In genomic region chr10:128490232-128490631, GRCm38 (mm10) we compare ENCODE assay signal across 8 mouse cellular contexts. TPM values are rescaled to one million over a fixed set of nuclear protein-coding genes. Genes with fewer than 3 reads are reported as not detected.
DNase-seq lines count a peak whose midpoint lies in the region; ATAC-seq and TF ChIP-seq lines count a peak whose summit lies in the region.

No protein-coding gene starts in this region.

- H3K4me1 ChIP-seq in liver, adult 2 months (ENCODE audit: control insufficient read depth, insufficient read depth, low read length), result peaks cover 21% of the 10 kb centered on the region
- peaks cover 20% of the 10 kb centered on the region for H3K4me1 ChIP-seq in liver, postnatal 0 days (ENCODE audit: insufficient read depth)
- H3K4me1 ChIP-seq in heart, embryonic 10.5 days, result peaks cover 47% of the 10 kb centered on the region
- peaks cover 45% of the 10 kb centered on the region for H3K4me1 ChIP-seq in liver, embryonic 15.5 days (replicated peaks)

- no peak overlapping the region for H3K27ac ChIP-seq in liver, adult 2 months (replicated peaks; ENCODE audit: insufficient read depth, low read depth, low read length)
- H3K27ac ChIP-seq in liver, postnatal 0 days (ENCODE audit: low read depth), result no peak overlapping the region
- H3K27ac ChIP-seq in heart, embryonic 10.5 days, result peak overlapping the region; percentile 96
- 0 out of 2 replicates have a peak overlapping the region, but pooled peaks have one; percentile 4 for H3K27ac ChIP-seq in liver, embryonic 15.5 days (replicated peaks)

- TF ChIP-seq POLR2A in liver, adult 2 months (IDR thresholded peaks at IDR 0.05; ENCODE audit: extremely low read depth, insufficient read depth, low read length), result no peak

- ATAC-seq in liver, postnatal 0 days, result no peak
- ATAC-seq in liver, embryonic 15.5 days (ENCODE audit: insufficient read depth), result no peak

- no peak overlapping the region for H3K4me3 ChIP-seq in liver, adult 2 months (ENCODE audit: insufficient read depth, low read depth, low read length)
- no peak overlapping the region for H3K4me3 ChIP-seq in liver, postnatal 0 days (ENCODE audit: low read depth, low read length)
- peak overlapping the region; percentile 36; the same call in 1 of the 2 replicates for H3K4me3 ChIP-seq in heart, embryonic 10.5 days
- no peak overlapping the region for H3K4me3 ChIP-seq in liver, embryonic 15.5 days (replicated peaks)

- H3K9ac ChIP-seq in liver, adult 2 months (ENCODE audit: low read depth, low read length), result no peak overlapping the region; the same call in 1 of the 2 replicates
- no peak overlapping the region for H3K9ac ChIP-seq in liver, postnatal 0 days (replicated peaks)
- no peak overlapping the region for H3K9ac ChIP-seq in liver, embryonic 15.5 days

- peak; percentile 46 for DNase-seq in cerebellum, adult 9-10 months
- DNase-seq in cerebellum, adult 8-10 months, result no peak
- peak; percentile 21 for DNase-seq in liver, adult 2 months (ENCODE audit: extremely low read depth, low read depth, low spot score)
- no peak for DNase-seq in liver, postnatal 0 days
- peak; percentile 86 for DNase-seq in heart, embryonic 10.5 days (ENCODE audit: low spot score)
- DNase-seq in adrenal gland, postnatal 14 days, result no peak
- DNase-seq in adrenal gland, adult 8-10 months, result no peak

- H3K4me2 ChIP-seq in liver, postnatal 0 days (ENCODE audit: low read depth, low read length), result no peak overlapping the region
- no peak overlapping the region for H3K4me2 ChIP-seq in liver, embryonic 15.5 days

- no peaks in the 10 kb centered on the region for H3K27me3 ChIP-seq in liver, adult 2 months (ENCODE audit: control insufficient read depth, insufficient read depth, low read length)
- H3K27me3 ChIP-seq in liver, postnatal 0 days (ENCODE audit: insufficient read depth, low read length), result no peaks in the 10 kb centered on the region
- H3K27me3 ChIP-seq in heart, embryonic 10.5 days (ENCODE audit: insufficient read depth, poor library complexity, severe bottlenecking), result no peaks in the 10 kb centered on the region
- no peaks in the 10 kb centered on the region for H3K27me3 ChIP-seq in liver, embryonic 15.5 days

- H3K36me3 ChIP-seq in liver, adult 2 months (ENCODE audit: control insufficient read depth, insufficient read depth, low read length), result peaks cover 36% of the 10 kb centered on the region
- peaks cover 59% of the 10 kb centered on the region for H3K36me3 ChIP-seq in liver, postnatal 0 days (replicated peaks; ENCODE audit: insufficient read depth, low read length)
- peaks cover 68% of the 10 kb centered on the region for H3K36me3 ChIP-seq in heart, embryonic 10.5 days
- H3K36me3 ChIP-seq in liver, embryonic 15.5 days (replicated peaks), result peaks cover 67% of the 10 kb centered on the region

- H3K9me3 ChIP-seq in liver, postnatal 0 days (ENCODE audit: low read length), result no peaks in the 10 kb centered on the region
- H3K9me3 ChIP-seq in heart, embryonic 10.5 days, result no peaks in the 10 kb centered on the region
- H3K9me3 ChIP-seq in liver, embryonic 15.5 days (replicated peaks), result no peaks in the 10 kb centered on the region

- no peak for TF ChIP-seq CTCF in liver, adult 2 months (IDR thresholded peaks at IDR 0.05; ENCODE audit: low read depth, low read length)
- no peak for TF ChIP-seq CTCF in liver, postnatal 0 days (IDR thresholded peaks at IDR 0.05; ENCODE audit: low read depth)

- 41% methylated on average over 5 of the region's 5 CpGs for WGBS in liver, adult 2 months
- WGBS in liver, postnatal 0 days (ENCODE audit: insufficient replicate concordance), result 72% methylated on average over 5 of the region's 5 CpGs
- 30% methylated on average over 5 of the region's 5 CpGs for WGBS in heart, embryonic 10.5 days
- WGBS in liver, embryonic 15.5 days (ENCODE audit: insufficient replicate concordance), result 79% methylated on average over 5 of the region's 5 CpGs

- no peak for TF ChIP-seq EP300 in liver, postnatal 0 days (IDR thresholded peaks at IDR 0.05; ENCODE audit: low read depth)

- H3K79me2 ChIP-seq in liver, adult 2 months (ENCODE audit: control insufficient read depth, insufficient read depth, low read length), result peaks cover 5% of the 10 kb centered on the region

RNA-seq across cellular contexts. Expression of gene Myl6, which starts 3.7 kb away (rescaled TPM):
- 477 and 556 TPM in 2 replicates for total RNA-seq in liver, adult 2 months (2014; rRNA removed)
- 553 and 575 TPM in 2 replicates for polyA plus RNA-seq in liver, adult 2 months (2012; rRNA removed)
- 437 and 442 TPM in 2 replicates for polyA plus RNA-seq in liver, postnatal 0 days (2015; fragmentation: Nextera tagmentation; extraction: Ambion mirVana)
- 1,508 and 1,550 TPM in 2 replicates for polyA plus RNA-seq in heart, embryonic 10.5 days (2016; fragmentation: Nextera tagmentation; extraction: Ambion mirVana)
- 483 and 484 TPM in 2 replicates for polyA plus RNA-seq in liver, embryonic 15.5 days (2015; fragmentation: Nextera tagmentation; extraction: Ambion mirVana)
- 800 and 862 TPM in 2 replicates for total RNA-seq in adrenal gland, postnatal 14 days (2021)
- total RNA-seq in adrenal gland, adult 8-10 months (2022), result 100 to 1,000 TPM; 760 to 841 (median 820) TPM

RNA-seq across cellular contexts. Expression of gene Myl6b, which starts 8.3 kb away (rescaled TPM):
- 0.28 and 0.47 TPM in 2 replicates for total RNA-seq in liver, adult 2 months (2014; rRNA removed)
- 1.1 and 1.6 TPM in 2 replicates for polyA plus RNA-seq in liver, adult 2 months (2012; rRNA removed)
- 1.5 and 1.7 TPM in 2 replicates for polyA plus RNA-seq in liver, postnatal 0 days (2015; fragmentation: Nextera tagmentation; extraction: Ambion mirVana)
- 3.2 and 4.0 TPM in 2 replicates for polyA plus RNA-seq in heart, embryonic 10.5 days (2016; fragmentation: Nextera tagmentation; extraction: Ambion mirVana)
- 1.4 and 1.7 TPM in 2 replicates for polyA plus RNA-seq in liver, embryonic 15.5 days (2015; fragmentation: Nextera tagmentation; extraction: Ambion mirVana)
- 4.7 and 5.0 TPM in 2 replicates for total RNA-seq in adrenal gland, postnatal 14 days (2021)
- 10 to 100 TPM in 2 of 4 experiments, 1 to 10 TPM in 2; 4.8 to 11.6 (median 7.9) TPM for total RNA-seq in adrenal gland, adult 8-10 months (2022)

RNA-seq across cellular contexts. Expression of gene Smarcc2, which starts 31.2 kb away (rescaled TPM):
- total RNA-seq in liver, adult 2 months (2014; rRNA removed), result 13.8 and 21.9 TPM in 2 replicates
- polyA plus RNA-seq in liver, adult 2 months (2012; rRNA removed), result 63.1 and 64.5 TPM in 2 replicates
- 13.4 and 14.7 TPM in 2 replicates for polyA plus RNA-seq in liver, postnatal 0 days (2015; fragmentation: Nextera tagmentation; extraction: Ambion mirVana)
- polyA plus RNA-seq in heart, embryonic 10.5 days (2016; fragmentation: Nextera tagmentation; extraction: Ambion mirVana), result 66.0 and 68.7 TPM in 2 replicates
- polyA plus RNA-seq in liver, embryonic 15.5 days (2015; fragmentation: Nextera tagmentation; extraction: Ambion mirVana), result 23.5 and 23.6 TPM in 2 replicates
- total RNA-seq in adrenal gland, postnatal 14 days (2021), result 107 and 108 TPM in 2 replicates
- total RNA-seq in adrenal gland, adult 8-10 months (2022), result 100 to 1,000 TPM; 103 to 155 (median 127) TPM

RNA-seq across cellular contexts. Expression of gene Esyt1, which starts 35.4 kb away (rescaled TPM):
- total RNA-seq in liver, adult 2 months (2014; rRNA removed), result 7.9 and 10.7 TPM in 2 replicates
- 9.2 and 12.8 TPM in 2 replicates for polyA plus RNA-seq in liver, adult 2 months (2012; rRNA removed)
- polyA plus RNA-seq in liver, postnatal 0 days (2015; fragmentation: Nextera tagmentation; extraction: Ambion mirVana), result 6.6 and 7.6 TPM in 2 replicates
- polyA plus RNA-seq in heart, embryonic 10.5 days (2016; fragmentation: Nextera tagmentation; extraction: Ambion mirVana), result 17.8 and 20.3 TPM in 2 replicates
- 11.8 and 12.6 TPM in 2 replicates for polyA plus RNA-seq in liver, embryonic 15.5 days (2015; fragmentation: Nextera tagmentation; extraction: Ambion mirVana)
- 28.5 and 36.9 TPM in 2 replicates for total RNA-seq in adrenal gland, postnatal 14 days (2021)
- 10 to 100 TPM; 22.8 to 44.9 (median 33.2) TPM for total RNA-seq in adrenal gland, adult 8-10 months (2022)

RNA-seq across cellular contexts. Expression of gene Zc3h10, which starts 57.3 kb away (rescaled TPM):
- total RNA-seq in liver, adult 2 months (2014; rRNA removed), result 3.2 and 4.4 TPM in 2 replicates
- polyA plus RNA-seq in liver, adult 2 months (2012; rRNA removed), result 6.8 and 8.1 TPM in 2 replicates
- 5.0 and 5.4 TPM in 2 replicates for polyA plus RNA-seq in liver, postnatal 0 days (2015; fragmentation: Nextera tagmentation; extraction: Ambion mirVana)
- 11.2 and 12.8 TPM in 2 replicates for polyA plus RNA-seq in heart, embryonic 10.5 days (2016; fragmentation: Nextera tagmentation; extraction: Ambion mirVana)
- 4.9 and 5.8 TPM in 2 replicates for polyA plus RNA-seq in liver, embryonic 15.5 days (2015; fragmentation: Nextera tagmentation; extraction: Ambion mirVana)
- total RNA-seq in adrenal gland, postnatal 14 days (2021), result 12.6 and 13.5 TPM in 2 replicates
- 10 to 100 TPM; 12.9 to 15.0 (median 13.6) TPM for total RNA-seq in adrenal gland, adult 8-10 months (2022)

Comparison
In these comparisons a context has a peak if more than half of its experiments do, and no peak if none do; other contexts are left out.
1. DNase-seq: peak in cerebellum, adult 9-10 months (single experiment), liver, adult 2 months (single experiment) and heart, embryonic 10.5 days (single experiment); none in cerebellum, adult 8-10 months (single experiment), liver, postnatal 0 days (single experiment), adrenal gland, postnatal 14 days (single experiment) and adrenal gland, adult 8-10 months (single experiment).
2. H3K27ac ChIP-seq: peak in heart, embryonic 10.5 days (single experiment) and liver, embryonic 15.5 days (single experiment); none in liver, adult 2 months (single experiment) and liver, postnatal 0 days (single experiment).